Mouse (Mus musculus) G1E (cell line): Measurements from ENCODE around the gene Rbmxl2. TPM values are rescaled to one million over a fixed set of nuclear protein-coding genes. Genes with fewer than 3 reads are reported as not detected.

Source experiments
- ATAC-seq: 2 replicates; pipeline ENCODE4 v1.8.0; 2016; ENCODE audit warnings: mild to moderate bottlenecking; ENCODE audit not compliant: insufficient number of reproducible peaks, poor library complexity, low FRiP score, severe bottlenecking; ENCODE audit errors: extremely low read depth
- DNase-seq: peaks from one replicate; pipeline ENCODE4 v3.0.0; 2012; ENCODE audit warnings: low spot score
- H3K27me3 ChIP-seq: 2 replicates; pipeline ENCODE4 v1.6.1; 2012; ENCODE audit warnings: mild to moderate bottlenecking, low read length, inconsistent platforms; ENCODE audit not compliant: insufficient read depth
- H3K36me3 ChIP-seq: replicated peaks from 2 replicates; pipeline ENCODE3; 2012; ENCODE audit warnings: mild to moderate bottlenecking, inconsistent platforms
- H3K4me1 ChIP-seq: 2 replicates; pipeline ENCODE4 v1.6.1; 2012; ENCODE audit warnings: low read depth, low read length, inconsistent platforms, mixed read lengths; ENCODE audit not compliant: insufficient read depth
- H3K4me3 ChIP-seq: 2 replicates; pipeline ENCODE4 v1.5.1; 2012; ENCODE audit warnings: low read depth, mild to moderate bottlenecking, inconsistent platforms, low read length, moderate library complexity, mixed read lengths
- H3K9me3 ChIP-seq: replicated peaks from 2 replicates; pipeline ENCODE4 v1.6.1; 2012; ENCODE audit warnings: inconsistent platforms
- CTCF ChIP-seq: IDR thresholded peaks from 2 replicates; pipeline ENCODE4 v1.5.1; 2012; ENCODE audit warnings: low read depth, low read length, inconsistent platforms, mixed read lengths
- GATA1 ChIP-seq: IDR thresholded peaks from 2 replicates; pipeline ENCODE4 v1.6.1; 2012; ENCODE audit warnings: borderline replicate concordance, low read length, inconsistent platforms, mixed read lengths
- GATA2 ChIP-seq: IDR thresholded peaks from 2 replicates; pipeline ENCODE4 v1.6.1; 2012; ENCODE audit warnings: low read depth, low read length, inconsistent platforms, borderline replicate concordance
- POLR2AphosphoS5 ChIP-seq: IDR thresholded peaks from 2 replicates; pipeline ENCODE4 v1.6.1; 2012; ENCODE audit warnings: low read depth, low read length, inconsistent platforms; ENCODE audit not compliant: insufficient replicate concordance
- TAL1 ChIP-seq: conservative IDR thresholded peaks from 2 replicates; pipeline ENCODE4 v1.6.1; 2012; ENCODE audit warnings: low read depth, low read length, inconsistent platforms, mixed read lengths
- polyA plus RNA-seq: library from polyadenylated mRNA; stranded (reverse); fragments of >175 nt; gene quantifications from 2 replicates; pipeline ENCODE4 v1.2.3, GENCODE M21; 2012
- total RNA-seq, 2 experiments: library from RNA; stranded (forward) in 1 of 2; stranded (reverse) in 1 of 2; fragments of 200-1000 nt in 1 of 2; fragments of >200 nt in 1 of 2; fragmentation: Nextera tagmentation in 1 of 2; gene quantifications; 2 replicates each; pipeline ENCODE4 v1.2.3; 2014 to 2017

Rbmxl2 gene
- not detected in 2 replicates for total RNA-seq (2014; fragmentation: Nextera tagmentation)
- not detected in 2 replicates for total RNA-seq (2017)
- polyA plus RNA-seq, result not detected in 2 replicates

DNA sequence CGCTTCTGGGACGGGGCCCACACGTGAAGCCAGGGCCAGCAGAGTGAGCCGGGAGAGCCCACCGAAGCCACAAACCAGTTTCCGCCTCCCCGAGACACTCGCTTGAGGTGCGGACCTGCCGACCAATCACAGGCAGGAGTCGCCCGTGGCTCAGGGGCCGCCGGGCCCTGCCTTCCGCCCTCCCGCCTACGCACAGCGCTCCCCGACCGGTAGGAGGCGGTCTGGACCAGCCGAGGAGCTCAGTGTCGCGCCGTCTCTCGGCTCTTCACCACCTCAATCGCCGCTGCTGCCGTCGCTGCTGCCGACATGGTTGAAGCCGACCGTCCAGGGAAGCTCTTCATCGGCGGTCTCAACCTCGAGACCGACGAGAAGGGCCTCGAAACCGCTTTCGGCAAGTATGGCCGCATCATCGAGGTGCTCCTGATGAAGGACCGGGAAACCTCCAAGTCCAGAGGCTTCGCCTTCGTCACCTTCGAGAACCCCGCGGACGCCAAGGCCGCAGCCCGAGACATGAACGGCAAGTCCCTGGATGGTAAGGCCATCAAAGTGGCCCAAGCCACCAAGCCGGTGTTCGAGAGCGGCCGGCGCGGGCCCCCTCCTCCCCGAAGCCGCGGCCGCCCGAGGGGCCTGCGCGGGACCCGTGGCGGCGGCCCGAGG, at the start of gene Rbmxl2:
Gene Rbmxl2 (plus strand): TSS at position 242 of the 657 bp plus-strand sequence.
- peak within 1 kb of the TSS; percentile 15; the same call in 1 of the 2 replicates for H3K4me3 ChIP-seq
- no peaks in the 10 kb centered on the region for H3K4me1 ChIP-seq
- no peaks in the 10 kb centered on the region for H3K27me3 ChIP-seq
- ATAC-seq (no peak), DNase-seq (no peak)
- TF ChIP-seq CTCF (no peak), POLR2AphosphoS5 (no peak)
- H3K9me3 ChIP-seq, result peaks cover 15% of the 10 kb centered on the region
- no peaks in the 10 kb centered on the region for H3K36me3 ChIP-seq

DNA sequence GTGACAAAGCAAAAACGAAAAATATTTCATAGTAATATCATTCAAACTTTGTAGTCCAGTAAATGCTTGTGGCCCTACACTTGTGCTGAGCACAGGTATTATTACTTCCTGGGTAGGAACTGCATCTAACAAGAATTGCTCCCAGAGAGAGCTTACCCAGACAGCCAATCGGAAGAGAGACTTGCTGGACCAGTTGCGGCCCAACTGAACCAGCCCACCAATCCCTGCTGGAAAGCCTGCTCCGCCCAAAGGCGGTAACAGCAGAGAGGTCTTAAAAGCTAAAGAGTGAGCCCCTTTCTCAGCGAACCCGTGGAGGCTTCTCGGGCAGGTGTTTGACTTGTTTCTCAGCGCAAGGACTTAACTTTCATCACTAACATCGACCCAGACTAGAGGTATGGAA, 42.6 kb upstream of the Rbmxl2 start, which contains the start of gene Nlrp14:
Gene Nlrp14 (plus strand): TSS at position 301 of the 400 bp plus-strand sequence.
- Histone ChIP-seq H3K36me3 (no peaks in the 10 kb centered on the region), H3K4me1 (no peaks in the 10 kb centered on the region), H3K4me3 (no peak within 1 kb of the TSS), H3K9me3 (no peaks in the 10 kb centered on the region), H3K27me3 (no peaks in the 10 kb centered on the region)
- ATAC-seq, result no peak
- DNase-seq, result no peak
- TF ChIP-seq TAL1, result no peak
- TF ChIP-seq POLR2AphosphoS5, result no peak
- no peak for TF ChIP-seq GATA2
- no peak for TF ChIP-seq GATA1

DNA sequence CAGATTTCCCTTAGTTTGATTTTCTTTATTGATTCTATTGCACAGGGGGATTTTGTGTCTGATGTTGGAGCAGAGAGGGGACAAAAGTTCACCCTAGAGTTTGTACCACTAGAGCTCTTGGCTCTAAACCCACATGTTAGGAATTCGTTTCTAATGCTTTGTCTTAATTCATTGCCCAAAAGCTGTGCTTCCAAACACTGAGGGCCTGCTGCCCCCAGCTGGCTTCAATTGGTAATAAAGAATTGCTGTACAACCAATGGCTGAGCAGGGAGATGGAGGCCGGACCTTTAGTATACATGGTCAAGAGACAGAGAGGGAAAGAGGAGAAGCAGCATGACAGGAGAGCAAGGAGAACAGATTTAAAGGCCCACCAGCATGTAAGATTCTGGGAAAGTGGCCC, 28.8 kb upstream of the Rbmxl2 start:
- no peaks in the 10 kb centered on the region for H3K27me3 ChIP-seq
- no peaks in the 10 kb centered on the region for H3K9me3 ChIP-seq
- TF ChIP-seq POLR2AphosphoS5, result no peak
- no peak for TF ChIP-seq CTCF
- TF ChIP-seq TAL1, result no peak
- no peak for TF ChIP-seq GATA1
- TF ChIP-seq GATA2, result no peak
- no peaks in the 10 kb centered on the region for H3K36me3 ChIP-seq
- no peak overlapping the region for H3K4me3 ChIP-seq
- no peak for DNase-seq
- H3K4me1 ChIP-seq, result no peaks in the 10 kb centered on the region
- no peak for ATAC-seq

- DNase-seq (no peak), ATAC-seq (no peak)
- TF ChIP-seq CTCF (no peak), POLR2AphosphoS5 (no peak), TAL1 (no peak), GATA2 (no peak), GATA1 (no peak)
- Histone ChIP-seq H3K36me3 (no peaks in the 10 kb centered on the region), H3K4me1 (no peaks in the 10 kb centered on the region), H3K4me3 (no peak overlapping the region), H3K9me3 (peaks cover 2% of the 10 kb centered on the region; the same call in 1 of the 2 replicates), H3K27me3 (no peaks in the 10 kb centered on the region)
These were observed 7.4 kb upstream of the Rbmxl2 start for GRCm38 (mm10) chr7:107201817-107202216.

DNA sequence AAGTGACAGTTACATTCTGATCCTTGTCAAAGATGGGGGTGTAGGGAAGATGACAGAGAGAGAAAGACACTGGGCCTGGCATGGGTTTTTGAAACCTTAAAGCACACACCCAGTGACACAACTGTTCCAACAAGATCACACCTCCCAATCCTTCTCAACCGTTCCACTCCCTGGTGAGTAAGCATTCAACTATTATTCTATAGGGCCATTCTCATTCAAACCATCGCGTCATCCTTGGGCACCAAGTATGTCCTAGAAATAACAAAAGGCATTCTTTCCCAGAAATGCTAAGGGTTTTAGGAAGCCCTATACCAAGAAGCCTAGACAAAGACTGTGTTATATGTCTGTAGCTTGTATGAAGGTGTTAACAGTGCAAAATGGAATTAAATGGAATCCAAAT, 1.4 kb upstream of the Rbmxl2 start:
- TF ChIP-seq CTCF, result no peak
- TF ChIP-seq POLR2AphosphoS5, result no peak
- TF ChIP-seq GATA2, result no peak
- no peak for TF ChIP-seq TAL1
- H3K9me3 ChIP-seq, result peaks cover 15% of the 10 kb centered on the region
- H3K4me3 ChIP-seq, result no peak overlapping the region
- H3K4me1 ChIP-seq, result no peaks in the 10 kb centered on the region
- no peaks in the 10 kb centered on the region for H3K36me3 ChIP-seq
- H3K27me3 ChIP-seq, result no peaks in the 10 kb centered on the region
- DNase-seq (no peak), ATAC-seq (no peak)

DNA sequence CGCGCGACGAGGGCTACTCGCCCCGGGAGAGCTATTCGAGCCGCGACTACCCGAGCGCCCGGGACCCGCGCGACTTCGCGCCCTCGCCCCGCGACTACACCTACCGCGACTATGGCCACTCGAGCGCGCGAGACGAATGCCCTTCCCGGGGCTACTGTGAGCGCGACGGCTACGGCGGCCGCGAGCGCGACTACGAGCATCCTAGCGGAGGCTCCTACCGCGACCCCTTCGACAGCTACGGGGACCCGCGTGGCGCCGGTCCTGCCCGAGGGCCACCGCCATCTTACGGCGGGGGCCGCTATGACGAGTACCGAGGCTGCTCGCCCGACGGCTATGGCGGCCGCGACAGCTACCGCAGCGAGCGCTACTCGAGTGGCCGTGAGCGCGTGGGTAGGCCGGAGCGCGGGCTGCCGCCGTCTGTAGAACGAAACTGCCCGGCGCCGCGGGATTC, 906 bp downstream of the Rbmxl2 start:
- no peaks in the 10 kb centered on the region for H3K36me3 ChIP-seq
- ATAC-seq (no peak), DNase-seq (no peak)
- no peak overlapping the region; the same call in 1 of the 2 replicates for H3K4me3 ChIP-seq
- TF ChIP-seq TAL1 (no peak), GATA1 (no peak), CTCF (no peak), GATA2 (no peak), POLR2AphosphoS5 (no peak)
- no peaks in the 10 kb centered on the region for H3K4me1 ChIP-seq
- no peaks in the 10 kb centered on the region for H3K27me3 ChIP-seq
- peaks cover 15% of the 10 kb centered on the region for H3K9me3 ChIP-seq
